Mouse (Mus musculus) embryonic fibroblast, embryonic 13.5 days (primary cell): ENCODE data around the gene Gm20388.

Experiments used
- CTCF ChIP-seq: IDR thresholded peaks from 2 replicates; pipeline ENCODE4 v1.5.1; 2011; ENCODE audit warnings: mild to moderate bottlenecking, control low read depth, low read length, moderate library complexity, borderline replicate concordance; ENCODE audit not compliant: insufficient read depth
- POLR2A ChIP-seq: IDR thresholded peaks from 2 replicates; pipeline ENCODE4 v1.6.1; 2011; ENCODE audit warnings: low read depth, mild to moderate bottlenecking, control low read depth, low read length, moderate library complexity

DNA sequence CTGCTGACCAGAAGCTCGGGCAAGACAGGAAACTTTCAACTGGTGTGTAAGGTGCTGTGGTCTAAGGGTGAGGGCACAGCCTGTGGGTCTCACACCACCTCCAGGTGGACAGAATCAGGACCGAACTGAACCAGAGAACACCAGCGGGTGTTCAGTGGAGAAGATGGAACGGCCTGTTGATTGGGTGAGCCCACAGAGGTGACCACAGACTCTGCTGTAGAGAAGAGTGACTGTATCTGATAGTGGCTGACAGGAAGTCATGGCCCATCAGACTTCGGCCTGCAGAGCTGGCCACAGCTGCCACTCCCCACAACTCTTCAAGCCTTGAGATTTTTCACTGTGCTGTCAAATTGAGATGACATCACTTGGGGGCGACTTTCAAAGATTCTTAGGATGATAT, 3808.6 kb downstream of the Gm20388 start:
- TF ChIP-seq CTCF: no peak
- TF ChIP-seq POLR2A: no peak
